Mouse (Mus musculus): ENCODE data around the gene Tiam2. TPM values are rescaled to one million over a fixed set of nuclear protein-coding genes. Genes with fewer than 3 reads are reported as not detected.

The Tiam2 gene
- 3.1 TPM in 2 replicates for polyA plus RNA-seq (2015; fragmentation: Nextera tagmentation; extraction: Ambion mirVana)

DNA sequence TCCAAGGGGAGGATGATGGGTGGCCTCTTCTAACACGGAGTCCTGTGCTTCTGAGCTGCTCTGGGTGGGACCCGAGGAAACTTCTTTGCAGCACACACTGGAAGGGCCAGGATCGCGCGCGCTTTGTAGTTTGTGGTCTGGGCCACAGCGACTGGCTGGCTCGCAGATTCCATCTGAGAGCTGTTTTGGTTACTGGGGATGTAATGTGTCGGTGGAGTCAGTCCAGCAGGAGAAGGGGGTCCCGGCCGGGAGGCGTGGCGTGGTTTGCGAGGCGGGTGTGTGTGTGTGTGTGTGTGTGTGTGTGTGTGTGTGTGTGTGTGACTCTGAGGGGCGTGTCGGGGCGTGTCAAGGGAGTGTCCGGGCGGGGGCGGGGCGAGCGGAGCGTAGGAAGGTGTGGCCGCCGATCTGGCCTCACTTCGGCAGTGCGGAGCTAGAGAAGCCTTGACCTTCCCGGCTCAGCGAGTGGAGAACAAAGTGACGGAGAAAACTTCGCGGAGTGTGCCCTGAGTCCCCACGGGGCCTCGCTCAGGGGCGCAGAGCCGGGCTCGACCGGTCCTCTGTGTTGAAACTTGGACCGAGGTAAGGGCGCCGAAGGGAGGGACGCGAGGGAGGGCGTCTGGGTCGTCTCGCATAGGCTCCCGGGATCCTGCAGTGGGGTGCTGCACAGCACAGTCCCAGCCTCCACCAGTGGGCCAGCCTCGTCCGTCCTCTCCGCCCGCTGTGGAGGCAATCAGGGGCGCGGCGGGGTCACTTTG lies at the start of gene Tiam2:
Gene Tiam2 (plus strand): TSS at position 426 of the 755 bp plus-strand sequence.
- under 1% methylated on average over 55 of the region's 55 CpGs for WGBS
- no peak within 1 kb of the TSS for H3K27ac ChIP-seq (ENCODE audit: low read length)

DNA sequence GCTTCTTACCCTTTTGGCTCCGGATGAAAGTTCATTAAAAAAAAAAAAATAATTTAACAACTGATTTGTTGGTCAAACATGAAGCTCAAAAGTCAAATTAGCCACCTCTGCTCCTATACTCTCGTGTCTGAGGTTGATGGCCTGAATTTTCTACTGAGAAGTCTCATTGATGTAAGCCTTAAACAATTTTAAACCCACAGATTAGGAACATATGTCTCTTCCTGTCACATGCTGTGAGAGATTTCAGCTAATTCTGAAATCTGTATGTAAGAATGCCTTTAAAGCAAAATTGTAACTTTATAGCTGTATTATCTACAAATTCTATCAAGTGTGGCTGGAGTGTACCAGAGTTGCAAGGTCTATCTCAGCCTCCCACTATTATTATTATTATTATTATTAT lies 46.1 kb upstream of the Tiam2 start:
- no peak overlapping the region for H3K9ac ChIP-seq (ENCODE audit: low read depth, low read length)
- peaks cover 4% of the 10 kb centered on the region; the same call in 1 of the 2 replicates for H3K4me1 ChIP-seq (ENCODE audit: control insufficient read depth, insufficient read depth, low read length)
- H3K9me3 ChIP-seq (ENCODE audit: control insufficient read depth, low read length), result no peaks in the 10 kb centered on the region
- no peak overlapping the region for H3K4me2 ChIP-seq (ENCODE audit: low read depth, low read length)
- H3K27ac ChIP-seq (ENCODE audit: low read length), result no peak overlapping the region
- no peak for ATAC-seq
- no peaks in the 10 kb centered on the region for H3K27me3 ChIP-seq (replicated peaks; ENCODE audit: control insufficient read depth, insufficient read depth, low read length)
- 64% methylated on average over 2 of the region's 2 CpGs for WGBS
- no peak overlapping the region for H3K4me3 ChIP-seq (ENCODE audit: low read length)
- no peaks in the 10 kb centered on the region for H3K36me3 ChIP-seq (ENCODE audit: control insufficient read depth, insufficient read depth, low read length)

More for the DNA sequence above, at the start of gene Tiam2:
- H3K4me1 ChIP-seq (ENCODE audit: control insufficient read depth, insufficient read depth, low read length), result peaks cover 8% of the 10 kb centered on the region; the same call in 1 of the 2 replicates
- H3K4me2 ChIP-seq (ENCODE audit: low read depth, low read length), result peak within 1 kb of the TSS; percentile 93
- peak within 1 kb of the TSS; percentile 73 for H3K9ac ChIP-seq (ENCODE audit: low read depth, low read length)
- H3K36me3 ChIP-seq (ENCODE audit: control insufficient read depth, insufficient read depth, low read length), result no peaks in the 10 kb centered on the region
- no peaks in the 10 kb centered on the region for H3K9me3 ChIP-seq (ENCODE audit: control insufficient read depth, low read length)
- no peaks in the 10 kb centered on the region for H3K27me3 ChIP-seq (replicated peaks; ENCODE audit: control insufficient read depth, insufficient read depth, low read length)
- peak; percentile 90 for ATAC-seq
- peak within 1 kb of the TSS; percentile 69 for H3K4me3 ChIP-seq (ENCODE audit: low read length)

DNA sequence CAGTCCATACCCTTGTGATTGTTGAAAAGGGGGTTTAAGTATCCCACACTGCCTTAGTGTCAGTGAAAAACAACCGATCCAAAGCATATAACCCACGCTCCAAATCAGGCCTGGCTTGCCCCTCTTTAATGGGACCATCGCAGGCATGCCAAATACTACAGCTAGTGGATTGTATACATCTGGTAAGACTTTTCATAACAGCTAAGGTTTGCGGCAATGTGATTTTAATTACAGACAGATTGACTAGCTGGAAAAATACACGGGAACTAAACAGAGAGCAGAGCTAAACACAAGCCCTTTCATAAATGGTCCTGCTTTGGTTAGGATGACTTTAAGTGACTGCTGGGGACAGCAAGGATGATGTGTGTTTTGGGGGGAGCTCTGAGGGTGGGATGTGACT lies 44.4 kb upstream of the Tiam2 start:
- no peak overlapping the region for H3K27ac ChIP-seq (ENCODE audit: low read length)
- no peaks in the 10 kb centered on the region for H3K27me3 ChIP-seq (replicated peaks; ENCODE audit: control insufficient read depth, insufficient read depth, low read length)
- no peak overlapping the region for H3K4me2 ChIP-seq (ENCODE audit: low read depth, low read length)
- ATAC-seq, result no peak
- 69% methylated on average over 5 of the region's 5 CpGs for WGBS
- no peaks in the 10 kb centered on the region for H3K36me3 ChIP-seq (ENCODE audit: control insufficient read depth, insufficient read depth, low read length)
- H3K9me3 ChIP-seq (ENCODE audit: control insufficient read depth, low read length), result no peaks in the 10 kb centered on the region
- no peak overlapping the region for H3K9ac ChIP-seq (ENCODE audit: low read depth, low read length)
- peaks cover 7% of the 10 kb centered on the region; the same call in 1 of the 2 replicates for H3K4me1 ChIP-seq (ENCODE audit: control insufficient read depth, insufficient read depth, low read length)
- no peak overlapping the region for H3K4me3 ChIP-seq (ENCODE audit: low read length)

DNA sequence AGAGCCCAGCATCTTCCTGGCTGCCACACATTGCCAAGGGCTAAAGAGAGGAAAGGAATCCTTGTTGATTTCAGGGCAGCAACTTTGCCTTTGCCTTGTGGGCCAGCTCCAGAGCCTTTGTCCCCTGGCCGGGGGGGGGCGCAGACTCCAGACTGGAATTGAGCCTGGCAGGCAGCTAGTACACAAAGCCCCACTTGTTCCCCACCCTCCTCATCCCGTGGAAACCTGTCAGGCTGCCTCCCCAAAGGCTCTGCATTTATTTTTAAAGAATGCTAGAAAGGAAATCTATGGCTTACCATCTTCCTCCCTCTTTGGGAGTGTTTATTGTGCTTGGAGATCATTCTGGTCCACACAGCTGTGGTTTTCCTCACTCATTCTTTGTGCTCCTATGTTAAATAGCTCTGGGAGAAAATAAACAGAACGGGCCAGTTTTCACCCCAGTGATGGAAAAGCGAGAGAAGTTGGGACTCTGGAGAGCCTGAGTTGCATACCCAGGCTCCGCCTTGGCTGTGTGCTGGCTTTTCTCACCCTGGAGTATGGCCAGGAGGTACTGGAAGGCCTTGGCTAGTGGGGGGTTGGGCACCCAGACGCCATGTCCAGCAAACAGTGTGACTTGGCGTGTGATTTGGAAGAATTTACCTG lies 41.2 kb upstream of the Tiam2 start:
- Histone ChIP-seq H3K9ac (ENCODE audit: low read depth, low read length) (no peak overlapping the region), H3K4me3 (ENCODE audit: low read length) (no peak overlapping the region), H3K4me2 (ENCODE audit: low read depth, low read length) (no peak overlapping the region), H3K9me3 (ENCODE audit: control insufficient read depth, low read length) (no peaks in the 10 kb centered on the region), H3K27ac (ENCODE audit: low read length) (peak overlapping the region; percentile 24; the same call in 1 of the 2 replicates), H3K27me3 (replicated peaks; ENCODE audit: control insufficient read depth, insufficient read depth, low read length) (no peaks in the 10 kb centered on the region), H3K36me3 (ENCODE audit: control insufficient read depth, insufficient read depth, low read length) (no peaks in the 10 kb centered on the region), H3K4me1 (ENCODE audit: control insufficient read depth, insufficient read depth, low read length) (peaks cover 7% of the 10 kb centered on the region; the same call in 1 of the 2 replicates)
- ATAC-seq, result no peak
- 29% methylated on average over 8 of the region's 8 CpGs for WGBS

DNA sequence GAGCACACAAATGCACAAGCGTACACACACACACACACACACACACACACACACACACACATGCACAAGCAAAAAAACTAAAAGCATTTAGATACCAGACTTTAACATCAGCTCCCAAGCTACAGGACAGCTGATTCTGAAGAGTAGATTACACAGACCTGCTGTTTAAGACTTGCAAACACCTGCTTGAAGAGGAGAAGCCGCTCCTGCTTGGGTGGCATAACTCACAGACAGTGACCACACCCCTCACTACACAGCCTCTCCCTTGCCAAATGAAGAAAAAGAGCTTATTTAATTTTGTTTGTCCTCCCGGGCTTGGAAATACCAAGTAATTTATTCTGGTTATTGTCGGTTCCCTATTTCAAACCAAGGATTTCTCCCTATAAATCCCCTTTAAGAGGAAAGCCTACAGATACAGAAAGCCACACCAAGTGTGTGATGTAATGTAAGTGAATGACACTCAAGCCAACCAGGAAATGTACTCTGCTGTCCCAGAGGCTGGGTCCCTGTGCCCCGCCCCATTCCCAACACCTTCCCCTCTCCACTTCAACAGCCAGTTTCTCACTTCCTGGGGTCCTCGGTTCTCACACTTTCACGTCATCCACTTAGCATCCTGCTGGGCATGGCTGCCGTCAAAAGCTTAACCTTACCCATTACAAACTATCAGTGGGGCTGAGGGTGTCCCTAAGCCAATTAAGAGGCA lies 40.1 kb upstream of the Tiam2 start:
- Histone ChIP-seq H3K27ac (ENCODE audit: low read length) (no peak overlapping the region), H3K4me1 (ENCODE audit: control insufficient read depth, insufficient read depth, low read length) (peaks cover 7% of the 10 kb centered on the region; the same call in 1 of the 2 replicates), H3K27me3 (replicated peaks; ENCODE audit: control insufficient read depth, insufficient read depth, low read length) (no peaks in the 10 kb centered on the region), H3K4me3 (ENCODE audit: low read length) (no peak overlapping the region), H3K4me2 (ENCODE audit: low read depth, low read length) (no peak overlapping the region), H3K9me3 (ENCODE audit: control insufficient read depth, low read length) (no peaks in the 10 kb centered on the region), H3K36me3 (ENCODE audit: control insufficient read depth, insufficient read depth, low read length) (no peaks in the 10 kb centered on the region), H3K9ac (ENCODE audit: low read depth, low read length) (no peak overlapping the region)
- WGBS, result 63% methylated on average over 8 of the region's 8 CpGs
- ATAC-seq, result peak; percentile 67

DNA sequence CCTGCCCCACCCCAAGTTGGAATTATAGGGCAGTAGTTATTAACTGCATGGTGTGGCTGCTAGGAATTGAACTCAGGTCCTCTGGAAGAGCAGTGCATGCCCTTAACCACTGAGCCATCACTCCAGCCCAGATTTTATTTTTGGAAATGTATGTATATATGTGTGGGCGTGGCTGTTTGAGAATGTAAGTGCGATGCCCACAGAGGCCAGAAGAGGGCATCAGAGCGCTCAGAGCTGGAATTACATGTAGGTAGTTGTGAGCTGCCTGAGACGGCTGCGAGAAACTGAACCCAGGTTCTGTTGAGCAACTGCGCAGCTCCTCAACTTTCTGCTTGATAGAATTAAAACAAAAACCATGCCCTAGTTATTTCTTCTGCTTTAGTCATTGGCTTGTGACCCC lies 38.0 kb upstream of the Tiam2 start:
- Histone ChIP-seq H3K36me3 (ENCODE audit: control insufficient read depth, insufficient read depth, low read length) (no peaks in the 10 kb centered on the region), H3K4me2 (ENCODE audit: low read depth, low read length) (no peak overlapping the region), H3K9me3 (ENCODE audit: control insufficient read depth, low read length) (no peaks in the 10 kb centered on the region), H3K4me1 (ENCODE audit: control insufficient read depth, insufficient read depth, low read length) (peaks cover 7% of the 10 kb centered on the region; the same call in 1 of the 2 replicates), H3K27me3 (replicated peaks; ENCODE audit: control insufficient read depth, insufficient read depth, low read length) (no peaks in the 10 kb centered on the region), H3K27ac (ENCODE audit: low read length) (no peak overlapping the region), H3K9ac (ENCODE audit: low read depth, low read length) (no peak overlapping the region), H3K4me3 (ENCODE audit: low read length) (no peak overlapping the region)
- WGBS, result 30% methylated on average over 6 of the region's 6 CpGs
- peak; percentile 26 for ATAC-seq

DNA sequence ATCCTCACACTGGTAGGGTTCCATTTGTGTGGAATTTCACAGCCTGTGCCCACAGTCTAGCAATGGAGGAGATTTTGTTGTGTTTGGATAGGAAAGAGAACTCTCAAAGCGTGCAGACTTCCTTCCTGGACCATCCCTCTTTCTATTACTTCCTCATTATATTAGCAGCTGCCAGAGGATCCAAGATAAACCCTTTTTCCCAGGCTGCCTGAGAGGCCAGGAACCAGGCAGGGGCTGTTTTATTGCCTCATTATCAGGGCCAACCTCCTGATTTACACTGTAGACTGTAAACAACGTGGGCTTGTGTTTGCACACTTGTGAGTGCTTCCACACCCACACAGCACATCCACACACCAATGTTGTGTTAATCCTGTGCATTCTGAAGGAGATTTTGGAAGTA lies 31.3 kb upstream of the Tiam2 start:
- peak; percentile 82 for ATAC-seq

DNA sequence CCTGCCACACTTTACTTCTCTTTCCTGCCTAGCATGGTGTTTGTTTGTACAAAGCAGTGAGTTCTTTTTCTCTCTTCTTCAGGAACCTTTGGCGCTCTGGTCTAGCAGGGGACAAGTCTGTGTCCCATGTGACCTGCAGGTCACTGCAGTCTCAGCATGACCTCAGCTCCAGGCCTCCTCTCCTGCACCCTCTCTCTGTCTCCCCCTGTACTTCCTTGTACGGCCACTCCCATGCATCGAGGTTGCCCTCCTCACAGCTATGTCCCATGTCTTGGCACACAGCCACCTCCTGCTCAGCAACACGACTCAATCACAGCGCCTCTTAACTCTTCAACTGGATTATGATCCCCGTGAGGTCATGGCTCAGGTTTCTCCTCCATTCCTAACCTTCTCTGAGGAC lies 26.9 kb upstream of the Tiam2 start:
- H3K27ac ChIP-seq (ENCODE audit: low read length), result peak overlapping the region; percentile 39
- no peak overlapping the region for H3K4me3 ChIP-seq (ENCODE audit: low read length)
- ATAC-seq, result peak; percentile 94
- H3K27me3 ChIP-seq (replicated peaks; ENCODE audit: control insufficient read depth, insufficient read depth, low read length), result no peaks in the 10 kb centered on the region
- peaks cover 14% of the 10 kb centered on the region; the same call in 1 of the 2 replicates for H3K4me1 ChIP-seq (ENCODE audit: control insufficient read depth, insufficient read depth, low read length)
- no peaks in the 10 kb centered on the region for H3K9me3 ChIP-seq (ENCODE audit: control insufficient read depth, low read length)
- 47% methylated on average over 6 of the region's 6 CpGs for WGBS
- H3K36me3 ChIP-seq (ENCODE audit: control insufficient read depth, insufficient read depth, low read length), result no peaks in the 10 kb centered on the region
- no peak overlapping the region for H3K9ac ChIP-seq (ENCODE audit: low read depth, low read length)
- H3K4me2 ChIP-seq (ENCODE audit: low read depth, low read length), result no peak overlapping the region

More for the DNA sequence above, 31.3 kb upstream of the Tiam2 start:
- Histone ChIP-seq H3K36me3 (ENCODE audit: control insufficient read depth, insufficient read depth, low read length) (no peaks in the 10 kb centered on the region), H3K9me3 (ENCODE audit: control insufficient read depth, low read length) (no peaks in the 10 kb centered on the region), H3K27ac (ENCODE audit: low read length) (peak overlapping the region; percentile 63), H3K4me2 (ENCODE audit: low read depth, low read length) (no peak overlapping the region), H3K4me3 (ENCODE audit: low read length) (no peak overlapping the region), H3K9ac (ENCODE audit: low read depth, low read length) (no peak overlapping the region), H3K27me3 (replicated peaks; ENCODE audit: control insufficient read depth, insufficient read depth, low read length) (no peaks in the 10 kb centered on the region), H3K4me1 (ENCODE audit: control insufficient read depth, insufficient read depth, low read length) (peaks cover 18% of the 10 kb centered on the region; the same call in 1 of the 2 replicates)
- 19% methylated on average over 2 of the region's 2 CpGs for WGBS

DNA sequence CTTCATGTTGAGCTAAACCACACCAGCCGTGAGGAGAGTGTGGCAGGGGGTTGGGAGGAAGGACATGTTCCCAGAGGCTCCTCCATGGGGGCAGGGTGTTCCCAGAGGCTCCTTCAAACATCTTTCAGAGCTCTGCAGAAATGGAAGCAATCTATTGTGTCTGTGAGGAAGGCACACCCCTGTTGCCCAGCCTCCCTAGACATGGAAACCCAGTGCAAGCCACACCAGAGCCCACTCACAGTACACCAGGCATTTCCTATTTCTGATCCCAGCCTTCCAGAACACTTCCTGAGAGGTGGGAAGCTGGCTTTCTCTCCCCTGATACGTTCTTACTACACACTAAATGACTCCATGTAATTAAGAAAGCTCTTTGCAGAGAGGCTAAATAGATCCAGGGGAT lies 20.4 kb upstream of the Tiam2 start:
- Histone ChIP-seq H3K27me3 (replicated peaks; ENCODE audit: control insufficient read depth, insufficient read depth, low read length) (no peaks in the 10 kb centered on the region), H3K4me2 (ENCODE audit: low read depth, low read length) (no peak overlapping the region), H3K9ac (ENCODE audit: low read depth, low read length) (no peak overlapping the region), H3K9me3 (ENCODE audit: control insufficient read depth, low read length) (no peaks in the 10 kb centered on the region), H3K27ac (ENCODE audit: low read length) (no peak overlapping the region), H3K36me3 (ENCODE audit: control insufficient read depth, insufficient read depth, low read length) (no peaks in the 10 kb centered on the region), H3K4me1 (ENCODE audit: control insufficient read depth, insufficient read depth, low read length) (no peaks in the 10 kb centered on the region), H3K4me3 (ENCODE audit: low read length) (no peak overlapping the region)
- WGBS, result 46% methylated on average over 2 of the region's 2 CpGs
- no peak for ATAC-seq
